Mouse (Mus musculus) liver, adult 2 months (tissue): ENCODE data around the gene Bzw2.

Experiments
- CTCF ChIP-seq: fragments of 200-500 bp; IDR thresholded peaks from 2 replicates; pipeline ENCODE4 v1.5.1; 2011; ENCODE audit warnings: low read depth, low read length, control low read depth
- POLR2A ChIP-seq: fragments of 200-500 bp; IDR thresholded peaks from 2 replicates; pipeline ENCODE4 v1.6.1; 2011; ENCODE audit warnings: low read length, control low read depth; ENCODE audit not compliant: insufficient read depth; ENCODE audit errors: extremely low read depth

DNA sequence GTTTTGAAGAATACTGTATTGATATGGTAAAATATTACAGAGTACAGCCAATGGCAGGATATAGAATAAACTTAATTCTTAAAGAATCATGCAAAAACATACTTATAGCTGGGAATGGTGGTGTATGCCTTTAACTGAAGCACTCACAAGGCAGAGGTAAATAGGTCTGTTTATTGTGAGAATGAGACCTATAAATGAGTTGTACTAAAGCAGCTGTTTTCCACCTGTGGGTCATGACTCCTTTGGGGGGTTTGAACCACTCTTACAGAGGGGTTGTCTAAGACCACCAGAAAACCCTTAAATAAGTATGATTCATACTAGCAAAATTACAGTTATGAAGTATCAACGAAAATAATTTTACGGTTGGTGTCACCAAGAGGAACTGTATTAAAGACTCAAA, 72.5 kb downstream of the Bzw2 start:
- TF ChIP-seq CTCF, result no peak
- TF ChIP-seq POLR2A, result no peak
